Comparison of ENCODE assay signal across 11 mouse cellular contexts in the genomic region with DNA sequence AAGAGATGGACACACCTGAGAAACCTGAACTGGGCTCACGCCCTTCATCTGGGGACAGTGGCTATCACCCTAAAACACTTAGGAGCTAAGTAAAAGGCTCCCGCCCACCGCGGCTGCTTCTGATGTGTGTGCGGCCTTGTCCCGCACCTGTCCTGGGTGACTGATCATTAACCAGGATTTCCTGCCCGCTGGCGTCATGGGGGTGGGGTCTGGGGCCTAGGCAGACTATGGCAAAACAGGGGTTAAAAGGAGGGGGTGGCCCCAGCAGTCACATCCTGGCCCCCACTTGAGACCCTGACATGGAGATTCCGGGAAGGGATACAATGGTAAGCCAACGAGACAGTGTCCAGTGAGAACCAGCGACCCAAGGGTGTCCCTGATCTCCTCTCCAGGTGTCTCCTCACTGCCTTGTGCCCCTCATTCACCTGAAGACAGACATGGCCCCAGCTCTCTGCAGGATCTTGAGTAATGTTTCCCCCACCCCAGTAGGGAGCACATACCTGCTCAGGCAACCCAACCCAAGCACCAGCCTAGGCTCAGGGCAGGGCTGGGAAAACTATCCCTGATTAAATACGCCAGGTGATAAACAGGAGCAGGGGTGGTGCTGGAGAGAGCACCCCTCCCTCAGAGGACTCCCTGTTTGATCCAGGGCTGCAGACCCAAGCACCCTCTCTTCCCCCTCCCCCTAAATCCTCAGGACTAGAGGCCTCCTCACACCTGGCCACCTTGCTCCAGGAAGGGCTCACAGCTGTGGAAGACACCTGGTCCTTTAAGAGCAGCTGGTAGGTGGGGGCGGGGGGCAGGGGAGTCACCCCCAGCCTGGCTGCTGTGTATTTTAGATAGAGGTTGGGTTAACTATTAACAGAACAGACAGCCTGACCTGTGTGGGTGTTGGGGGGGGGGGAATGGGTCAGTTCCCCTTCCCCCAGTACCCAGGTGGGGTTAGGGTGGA. TPM values are rescaled to one million over a fixed set of nuclear protein-coding genes. Genes with fewer than 3 reads are reported as not detected.
DNase-seq lines count a peak whose midpoint lies in the region; ATAC-seq lines count a peak whose summit lies in the region.
"Had no signal": no experiment of that assay in that cellular context is flagged by ENCODE, and none has a peak within 500 bp of the region (broad histone marks: within the 10 kb centered on the region; RNA-seq: fewer than 3 reads in every experiment).

No protein-coding gene starts in this region.

- no peaks in the 10 kb centered on the region for H3K9me3 ChIP-seq in midbrain, embryonic 12.5 days
- no peaks in the 10 kb centered on the region for H3K9me3 ChIP-seq in midbrain, embryonic 16.5 days (replicated peaks; ENCODE audit: control insufficient read depth, low read length, poor library complexity, severe bottlenecking)
- H3K9me3 ChIP-seq in limb, embryonic 13.5 days = no peaks in the 10 kb centered on the region
- no peaks in the 10 kb centered on the region for H3K9me3 ChIP-seq in stomach, embryonic 16.5 days (replicated peaks; ENCODE audit: control insufficient read depth, low read length)
- H3K9me3 ChIP-seq: heart, embryonic 15.5 days had no signal

- DNase-seq in cerebellum, adult 9-11 months = peak; percentile 65
- no peak for DNase-seq in cerebellum, adult 18-20 months
- DNase-seq in left cerebral cortex, postnatal 14 days (ENCODE audit: low spot score in 2 of 2) = no peak
- DNase-seq in urinary bladder, postnatal 10 days (ENCODE audit: low spot score) = no peak

- intact Hi-C loops in left cerebral cortex, postnatal 14 days (cut with DNase I) = no loop called here

- H3K27ac ChIP-seq in midbrain, embryonic 12.5 days (replicated peaks) = no peak overlapping the region
- H3K27ac ChIP-seq in midbrain, embryonic 16.5 days (ENCODE audit: low read length) = no peak overlapping the region
- no peak overlapping the region for H3K27ac ChIP-seq in limb, embryonic 13.5 days
- peak overlapping the region; percentile 90 for H3K27ac ChIP-seq in stomach, embryonic 16.5 days (ENCODE audit: low read length)
- H3K27ac ChIP-seq: heart, embryonic 15.5 days had no signal

- H3K4me2 ChIP-seq in midbrain, embryonic 12.5 days (replicated peaks) = 0 out of 2 replicates have a peak overlapping the region, but pooled peaks have one; percentile 23
- no peak overlapping the region for H3K4me2 ChIP-seq in midbrain, embryonic 16.5 days (ENCODE audit: low read length)
- H3K4me2 ChIP-seq in limb, embryonic 13.5 days (replicated peaks) = peak overlapping the region; percentile 100; the same call in 1 of the 2 replicates
- H3K4me2 ChIP-seq in stomach, embryonic 16.5 days (ENCODE audit: low read depth, low read length) = peak overlapping the region; percentile 44

- H3K9ac ChIP-seq in midbrain, embryonic 12.5 days (replicated peaks) = no peak overlapping the region
- H3K9ac ChIP-seq in midbrain, embryonic 16.5 days (ENCODE audit: low read depth, low read length) = no peak overlapping the region
- H3K9ac ChIP-seq in limb, embryonic 13.5 days = peak overlapping the region; percentile 35
- H3K9ac ChIP-seq in stomach, embryonic 16.5 days (ENCODE audit: low read length) = peak overlapping the region; percentile 24; the same call in 1 of the 2 replicates
- H3K9ac ChIP-seq: heart, embryonic 15.5 days had no signal

- H3K27me3 ChIP-seq in midbrain, embryonic 12.5 days = no peaks in the 10 kb centered on the region
- no peaks in the 10 kb centered on the region for H3K27me3 ChIP-seq in midbrain, embryonic 16.5 days (ENCODE audit: control insufficient read depth, insufficient read depth, low read depth, low read length)
- no peaks in the 10 kb centered on the region for H3K27me3 ChIP-seq in limb, embryonic 13.5 days
- no peaks in the 10 kb centered on the region for H3K27me3 ChIP-seq in stomach, embryonic 16.5 days (ENCODE audit: control insufficient read depth, insufficient read depth, low read length)
- H3K27me3 ChIP-seq: heart, embryonic 15.5 days had no signal

- H3K4me3 ChIP-seq in midbrain, embryonic 12.5 days = no peak overlapping the region
- H3K4me3 ChIP-seq in midbrain, embryonic 16.5 days (ENCODE audit: low read depth, low read length) = no peak overlapping the region
- H3K4me3 ChIP-seq in limb, embryonic 13.5 days = peak overlapping the region; percentile 92; the same call in 1 of the 2 replicates
- no peak overlapping the region; the same call in 1 of the 2 replicates for H3K4me3 ChIP-seq in stomach, embryonic 16.5 days (replicated peaks; ENCODE audit: low read length)
- H3K4me3 ChIP-seq: erythroblast, embryonic 14.5 days; heart, embryonic 15.5 days had no signal

- 84% methylated on average over 13 of the region's 13 CpGs for WGBS in midbrain, embryonic 12.5 days
- WGBS in midbrain, embryonic 16.5 days = 82% methylated on average over 13 of the region's 13 CpGs
- 77% methylated on average over 13 of the region's 13 CpGs for WGBS in limb, embryonic 13.5 days
- WGBS in stomach, embryonic 16.5 days = 50% methylated on average over 13 of the region's 13 CpGs

- H3K4me1 ChIP-seq in midbrain, embryonic 12.5 days = peaks cover 46% of the 10 kb centered on the region
- H3K4me1 ChIP-seq in midbrain, embryonic 16.5 days (ENCODE audit: control insufficient read depth, insufficient read depth, low read length) = peaks cover 37% of the 10 kb centered on the region
- H3K4me1 ChIP-seq in limb, embryonic 13.5 days = peaks cover 58% of the 10 kb centered on the region
- peaks cover 43% of the 10 kb centered on the region for H3K4me1 ChIP-seq in stomach, embryonic 16.5 days (ENCODE audit: control insufficient read depth, insufficient read depth, low read length)

- no peak for ATAC-seq in midbrain, embryonic 12.5 days (ENCODE audit: low FRiP score, low read depth)
- ATAC-seq in midbrain, embryonic 16.5 days = no peak
- ATAC-seq in limb, embryonic 13.5 days (ENCODE audit: low FRiP score, low read depth) = no peak
- ATAC-seq in stomach, embryonic 16.5 days (ENCODE audit: insufficient read depth, low FRiP score) = peak; percentile 63

- peaks cover 24% of the 10 kb centered on the region for H3K36me3 ChIP-seq in midbrain, embryonic 12.5 days
- peaks cover 9% of the 10 kb centered on the region; the same call in 1 of the 2 replicates for H3K36me3 ChIP-seq in midbrain, embryonic 16.5 days (ENCODE audit: control insufficient read depth, insufficient read depth, low read length)
- H3K36me3 ChIP-seq in limb, embryonic 13.5 days = peaks cover 29% of the 10 kb centered on the region
- H3K36me3 ChIP-seq in stomach, embryonic 16.5 days (ENCODE audit: control insufficient read depth, insufficient read depth, low read length) = peaks cover 6% of the 10 kb centered on the region; the same call in 1 of the 2 replicates

RNA-seq across cellular contexts. Expression of gene Irf2bp1, which starts 3.5 kb away (rescaled TPM):
- polyA plus RNA-seq in midbrain, embryonic 12.5 days (2016; fragmentation: Nextera tagmentation; extraction: Ambion mirVana) = 41.6 and 43.1 TPM in 2 replicates
- 26.0 and 26.7 TPM in 2 replicates for polyA plus RNA-seq in midbrain, embryonic 16.5 days (2015; fragmentation: Nextera tagmentation; extraction: Ambion mirVana)
- polyA plus RNA-seq in limb, embryonic 13.5 days (2015; fragmentation: Nextera tagmentation; extraction: Ambion mirVana) = 26.3 and 26.9 TPM in 2 replicates
- 10.7 and 14.3 TPM in 2 replicates for polyA plus RNA-seq in stomach, embryonic 16.5 days (2015; fragmentation: Nextera tagmentation; extraction: Ambion mirVana)
- 10 to 100 TPM; 42.5 to 45.2 TPM for total RNA-seq in left cerebral cortex, postnatal 14 days (2021)

RNA-seq across cellular contexts. Expression of gene Foxa3, which starts 16.0 kb away (rescaled TPM):
- polyA plus RNA-seq in midbrain, embryonic 12.5 days (2016; fragmentation: Nextera tagmentation; extraction: Ambion mirVana) = 0.09 and 0.10 TPM in 2 replicates
- not detected in 2 replicates for polyA plus RNA-seq in midbrain, embryonic 16.5 days (2015; fragmentation: Nextera tagmentation; extraction: Ambion mirVana)
- polyA plus RNA-seq in limb, embryonic 13.5 days (2015; fragmentation: Nextera tagmentation; extraction: Ambion mirVana) = 3.5 and 4.1 TPM in 2 replicates
- polyA plus RNA-seq in stomach, embryonic 16.5 days (2015; fragmentation: Nextera tagmentation; extraction: Ambion mirVana) = 32.5 and 37.1 TPM in 2 replicates
- not detected for total RNA-seq in left cerebral cortex, postnatal 14 days (2021)
- total RNA-seq: layer of hippocampus, postnatal 10 days had no signal

RNA-seq across cellular contexts. Expression of gene Mypop, which starts 16.3 kb away (rescaled TPM):
- 5.3 and 6.1 TPM in 2 replicates for polyA plus RNA-seq in midbrain, embryonic 12.5 days (2016; fragmentation: Nextera tagmentation; extraction: Ambion mirVana)
- polyA plus RNA-seq in midbrain, embryonic 16.5 days (2015; fragmentation: Nextera tagmentation; extraction: Ambion mirVana) = 3.9 and 5.1 TPM in 2 replicates
- polyA plus RNA-seq in limb, embryonic 13.5 days (2015; fragmentation: Nextera tagmentation; extraction: Ambion mirVana) = 5.2 and 6.3 TPM in 2 replicates
- 1.6 and 2.3 TPM in 2 replicates for polyA plus RNA-seq in stomach, embryonic 16.5 days (2015; fragmentation: Nextera tagmentation; extraction: Ambion mirVana)
- total RNA-seq in left cerebral cortex, postnatal 14 days (2021) = 10 to 100 TPM; 39.9 to 42.2 TPM

RNA-seq across cellular contexts. Expression of gene Sympk, which starts 16.9 kb away (rescaled TPM):
- polyA plus RNA-seq in midbrain, embryonic 12.5 days (2016; fragmentation: Nextera tagmentation; extraction: Ambion mirVana) = 51.5 and 53.5 TPM in 2 replicates
- 25.6 and 28.7 TPM in 2 replicates for polyA plus RNA-seq in midbrain, embryonic 16.5 days (2015; fragmentation: Nextera tagmentation; extraction: Ambion mirVana)
- 33.6 and 37.8 TPM in 2 replicates for polyA plus RNA-seq in limb, embryonic 13.5 days (2015; fragmentation: Nextera tagmentation; extraction: Ambion mirVana)
- polyA plus RNA-seq in stomach, embryonic 16.5 days (2015; fragmentation: Nextera tagmentation; extraction: Ambion mirVana) = 20.2 and 22.5 TPM in 2 replicates
- 100 to 1,000 TPM; 106 to 109 TPM for total RNA-seq in left cerebral cortex, postnatal 14 days (2021)

RNA-seq across cellular contexts. Expression of gene Nanos2, which starts 20.1 kb away (rescaled TPM):
- 0.20 and 0.33 TPM in 2 replicates for polyA plus RNA-seq in midbrain, embryonic 12.5 days (2016; fragmentation: Nextera tagmentation; extraction: Ambion mirVana)
- 0.52 and 0.79 TPM in 2 replicates for polyA plus RNA-seq in midbrain, embryonic 16.5 days (2015; fragmentation: Nextera tagmentation; extraction: Ambion mirVana)
- not detected in 2 replicates for polyA plus RNA-seq in limb, embryonic 13.5 days (2015; fragmentation: Nextera tagmentation; extraction: Ambion mirVana)
- not detected in 2 replicates for polyA plus RNA-seq in stomach, embryonic 16.5 days (2015; fragmentation: Nextera tagmentation; extraction: Ambion mirVana)
- total RNA-seq in left cerebral cortex, postnatal 14 days (2021) = under 1 TPM; 0.42 to 0.75 TPM
- polyA plus RNA-seq: erythroblast, embryonic 14.5 days; heart, embryonic 15.5 days had no signal

Comparison
In these comparisons a context has a peak if more than half of its experiments do, and no peak if none do; other contexts are left out.
1. H3K9ac ChIP-seq: peak in limb, embryonic 13.5 days (single experiment) and stomach, embryonic 16.5 days (single experiment); none in midbrain, embryonic 12.5 days (single experiment) and midbrain, embryonic 16.5 days (single experiment).